Mouse (Mus musculus) heart, postnatal 4 days (tissue): ENCODE results near the gene Olfr1395. TPM values are rescaled to one million over a fixed set of nuclear protein-coding genes. Genes with fewer than 3 reads are reported as not detected.
"Not testable (repeated sequence)": the region's sequence is repeated elsewhere in the genome, so short reads cannot be mapped to it uniquely, and the experiment has no call there.

ENCODE experiments used
- DNase-seq: peaks from one replicate; pipeline ENCODE4 v3.0.0; 2021
- total RNA-seq, 2 experiments: library from RNA; stranded (reverse); gene quantifications; 2 replicates each; pipeline ENCODE4 v1.2.3; 2021

Olfr1395 gene
- total RNA-seq, 2 experiments from 2014 or later = not detected

- not testable (repeated sequence) for DNase-seq
These were observed 34.1 kb downstream of the Olfr1395 start for GRCm38 (mm10) chr11:49176047-49176779.

- no peak for DNase-seq
These were observed 41.1 kb downstream of the Olfr1395 start for GRCm38 (mm10) chr11:49183172-49183571.

GRCm38 (mm10) chr11:49186452-49186851, 44.4 kb downstream of the Olfr1395 start:
- DNase-seq = no peak

GRCm38 (mm10) chr11:49186955-49187488, 44.9 kb downstream of the Olfr1395 start, which contains the start of gene Btnl9:
Gene Btnl9, minus strand, starts transcription at chr11:49187159.
- DNase-seq = no peak

GRCm38 (mm10) chr11:49187701-49188100, 45.6 kb downstream of the Olfr1395 start:
- DNase-seq = no peak

- peak; percentile 79 for DNase-seq
These were observed 47.7 kb downstream of the Olfr1395 start for GRCm38 (mm10) chr11:49189737-49190136.

GRCm38 (mm10) chr11:49191083-49191482, 49.0 kb downstream of the Olfr1395 start:
- no peak for DNase-seq

GRCm38 (mm10) chr11:49194771-49195170, 52.7 kb downstream of the Olfr1395 start:
- DNase-seq = not testable (repeated sequence)

GRCm38 (mm10) chr11:49195819-49196322, 53.8 kb downstream of the Olfr1395 start:
- DNase-seq = peak; percentile 21

Other genes with a start within 250 kb of the Olfr1395 start
- gene Gm5431, start 240.1 kb upstream of the Olfr1395 start, total RNA-seq = under 1 TPM; 0.26 to 0.38 TPM
- 1 to 10 TPM; 2.0 to 3.0 TPM for gene Psme2b, start 196.1 kb upstream of the Olfr1395 start, total RNA-seq
- gene Olfr56, start 163.4 kb upstream of the Olfr1395 start, total RNA-seq = under 1 TPM in 1 of 2 experiments, not detected in 1; 0.18 TPM
- 1 to 10 TPM; 2.0 to 2.1 TPM for gene 9930111J21Rik1, start 162.9 kb upstream of the Olfr1395 start, total RNA-seq
- gene Gm12185, start 150.0 kb upstream of the Olfr1395 start, total RNA-seq = under 1 TPM; 0.07 to 0.29 TPM
- under 1 TPM; 0.21 to 0.27 TPM for gene Tgtp1, start 148.1 kb upstream of the Olfr1395 start, total RNA-seq
- 1 to 10 TPM; 3.6 to 3.9 TPM for gene 9930111J21Rik2, start 91.0 kb upstream of the Olfr1395 start, total RNA-seq
- gene Tgtp2, start 78.1 kb upstream of the Olfr1395 start, total RNA-seq = not detected
- 1 to 10 TPM; 1.4 to 1.6 TPM for gene Ifi47, start 65.7 kb upstream of the Olfr1395 start, total RNA-seq
- 1 to 10 TPM in 1 of 2 experiments, under 1 TPM in 1; 0.63 to 1.1 TPM for gene Olfr1396, start 27.4 kb upstream of the Olfr1395 start, total RNA-seq
- not detected for gene Olfr1394, start 12.1 kb downstream of the Olfr1395 start, total RNA-seq
- 10 to 100 TPM; 38.4 to 40.3 TPM for gene Btnl9, start 44.9 kb downstream of the Olfr1395 start, total RNA-seq
- 10 to 100 TPM; 37.2 to 37.7 TPM for gene Zfp62, start 61.0 kb downstream of the Olfr1395 start, total RNA-seq
- gene Mgat1, start 101.9 kb downstream of the Olfr1395 start, total RNA-seq = 10 to 100 TPM; 71.2 to 76.7 TPM
- under 1 TPM; 0.23 to 0.33 TPM for gene Olfr1393, start 136.0 kb downstream of the Olfr1395 start, total RNA-seq
- under 1 TPM in 1 of 2 experiments, not detected in 1; 0.11 TPM for gene Olfr1392, start 143.0 kb downstream of the Olfr1395 start, total RNA-seq
- gene Olfr10, start 162.5 kb downstream of the Olfr1395 start, total RNA-seq = not detected
- not detected for gene Olfr1391, start 180.5 kb downstream of the Olfr1395 start, total RNA-seq
- gene Olfr1390, start 192.9 kb downstream of the Olfr1395 start, total RNA-seq = not detected